Mouse (Mus musculus) naive thymus-derived CD4-positive, alpha-beta T cell, adult 5 months (primary cell): ENCODE data around the gene Prl2a1. TPM values are rescaled to one million over a fixed set of nuclear protein-coding genes. Genes with fewer than 3 reads are reported as not detected.

Experiments used
- polyA plus RNA-seq: library from polyadenylated mRNA; unstranded; fragments of 100-300 nt; shearing (Covaris generic); gene quantifications from one replicate; pipeline ENCODE4 v1.2.1, GENCODE M21; 2017

The Prl2a1 gene
- polyA plus RNA-seq = not detected

GRCm38 (mm10) chr13:27801354-27801753 is at the start of gene Prl2a1:
TSS of gene Prl2a1 (plus strand) at chr13:27801654.

GRCm38 (mm10) chr13:27780704-27781103 is 20.8 kb upstream of the Prl2a1 start, which contains the start of gene Prl7c1:
TSS of gene Prl7c1 (minus strand) at chr13:27780804.

DNA sequence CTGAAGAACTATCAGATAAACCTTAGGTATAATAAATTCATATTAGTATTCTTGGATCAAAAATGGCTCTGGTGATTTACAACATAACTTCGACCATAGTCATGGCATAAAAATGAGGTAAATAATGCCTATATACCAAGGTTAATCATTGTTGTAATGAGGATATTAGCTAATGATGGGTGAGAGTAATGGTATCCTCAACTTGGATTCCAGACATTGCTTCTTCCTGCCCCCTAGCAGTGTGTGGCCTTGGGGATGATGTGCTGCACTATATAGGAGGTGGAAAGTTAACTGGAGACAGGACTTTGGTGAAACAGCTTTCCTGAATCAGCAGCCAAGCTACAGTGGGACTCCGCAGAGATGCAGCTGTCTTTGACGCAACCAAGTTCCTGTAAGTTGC is 47.6 kb downstream of the Prl2a1 start, which contains the start of gene Prl2c1:
Prl2c1 (plus strand) TSS at position 301 of the 400 bp plus-strand sequence.

Other genes starting within 250 kb of the Prl2a1 start
- gene Prl8a9, start 237.0 kb upstream of the Prl2a1 start, polyA plus RNA-seq = not detected
- not detected for gene Prl8a1, start 219.5 kb upstream of the Prl2a1 start, polyA plus RNA-seq
- gene Prl7b1, start 191.1 kb upstream of the Prl2a1 start, polyA plus RNA-seq = not detected
- not detected for gene Prl7a1, start 159.2 kb upstream of the Prl2a1 start, polyA plus RNA-seq
- not detected for gene Prl7a2, start 133.6 kb upstream of the Prl2a1 start, polyA plus RNA-seq
- gene Prl7d1, start 84.9 kb upstream of the Prl2a1 start, polyA plus RNA-seq = not detected
- gene Prl7c1, start 20.9 kb upstream of the Prl2a1 start, polyA plus RNA-seq = not detected
- gene Prl2c1, start 47.7 kb downstream of the Prl2a1 start, polyA plus RNA-seq = not detected
- gene Prl4a1, start 214.6 kb downstream of the Prl2a1 start, polyA plus RNA-seq = not detected